Mouse (Mus musculus) heart, embryonic 14.5 days (tissue): ENCODE measurements around the gene Akap10. TPM values are rescaled to one million over a fixed set of nuclear protein-coding genes. Genes with fewer than 3 reads are reported as not detected.
A peak's percentile ranks its signal among the peaks of the same experiment; 100 is the strongest.

Experiments used
- ATAC-seq: fragments of 200-750 bp; cut with Nextera tagmentation; 2 replicates; pipeline ENCODE4 v1.8.0; 2017; ENCODE audit warnings: low read depth, moderate TSS enrichment; ENCODE audit not compliant: insufficient number of reproducible peaks, insufficient read depth, low FRiP score
- H3K27ac ChIP-seq, 2 experiments: fragments of 200-500 bp in 1 of 2; fragments of 300-500 bp in 1 of 2; sonication (generic) in 1 of 2; replicated peaks in 1 of 2; 2 replicates each; pipeline ENCODE4 v1.5.1; 2012 to 2014; ENCODE audit warnings: low read depth in 2 of 2, low read length in 2 of 2, control low read depth in 1 of 2, mild to moderate bottlenecking in 1 of 2, mixed read lengths in 1 of 2; ENCODE audit not compliant: control insufficient read depth in 1 of 2, insufficient read depth in 1 of 2
- H3K27me3 ChIP-seq: fragments of 300-500 bp; sonication (generic); 2 replicates; pipeline ENCODE4 v1.6.1; 2014; ENCODE audit warnings: mild to moderate bottlenecking, low read length, control low read depth; ENCODE audit not compliant: control insufficient read depth, insufficient read depth
- H3K36me3 ChIP-seq: fragments of 300-500 bp; sonication (generic); 2 replicates; pipeline ENCODE4 v1.6.1; 2014; ENCODE audit warnings: mild to moderate bottlenecking, control low read depth, low read length, mixed read lengths; ENCODE audit not compliant: control insufficient read depth, insufficient read depth
- H3K4me1 ChIP-seq, 2 experiments: fragments of 200-500 bp in 1 of 2; fragments of 300-500 bp in 1 of 2; sonication (generic) in 1 of 2; 2 replicates each; pipeline ENCODE4 v1.6.1; 2012 to 2014; ENCODE audit warnings: low read length in 2 of 2, control low read depth in 1 of 2, mixed read lengths in 1 of 2; ENCODE audit not compliant: control insufficient read depth in 2 of 2, insufficient read depth in 2 of 2
- H3K4me2 ChIP-seq: fragments of 300-500 bp; sonication (generic); 2 replicates; pipeline ENCODE4 v1.6.1; 2014; ENCODE audit warnings: mild to moderate bottlenecking, low read length
- H3K4me3 ChIP-seq, 2 experiments: fragments of 200-500 bp in 1 of 2; fragments of 300-500 bp in 1 of 2; sonication (generic) in 1 of 2; 2 replicates each; pipeline ENCODE4 v1.5.1; 2012 to 2014; ENCODE audit warnings: low read length in 2 of 2, mild to moderate bottlenecking in 2 of 2, control low read depth in 1 of 2, low read depth in 1 of 2, moderate library complexity in 1 of 2; ENCODE audit not compliant: control insufficient read depth in 1 of 2, insufficient read depth in 1 of 2
- H3K9ac ChIP-seq: fragments of 300-500 bp; sonication (generic); 2 replicates; pipeline ENCODE4 v1.6.1; 2014; ENCODE audit warnings: mild to moderate bottlenecking, low read length
- H3K9me3 ChIP-seq: fragments of 300-500 bp; sonication (generic); 2 replicates; pipeline ENCODE4 v1.6.1; 2016; ENCODE audit warnings: low read length, control low read depth; ENCODE audit not compliant: control insufficient read depth
- WGBS: fragments of 180-500 bp; shearing (Covaris S2); extraction: QIAGEN DNeasy Blood & Tissue Kit; methylation state at CpG from one replicate; pipeline ENCODE4 v1.1.7; 2014; 5-methylcytosine and 5-hydroxymethylcytosine counted together
- polyA plus RNA-seq: library from polyadenylated mRNA; unstranded; fragments of >200 nt; fragmentation: Nextera tagmentation; extraction: Ambion mirVana; gene quantifications from 2 replicates; pipeline ENCODE4 v1.2.1, GENCODE M21; 2014

The Akap10 gene
- polyA plus RNA-seq, 1 experiment from 2014 or later = 18.7 TPM

DNA sequence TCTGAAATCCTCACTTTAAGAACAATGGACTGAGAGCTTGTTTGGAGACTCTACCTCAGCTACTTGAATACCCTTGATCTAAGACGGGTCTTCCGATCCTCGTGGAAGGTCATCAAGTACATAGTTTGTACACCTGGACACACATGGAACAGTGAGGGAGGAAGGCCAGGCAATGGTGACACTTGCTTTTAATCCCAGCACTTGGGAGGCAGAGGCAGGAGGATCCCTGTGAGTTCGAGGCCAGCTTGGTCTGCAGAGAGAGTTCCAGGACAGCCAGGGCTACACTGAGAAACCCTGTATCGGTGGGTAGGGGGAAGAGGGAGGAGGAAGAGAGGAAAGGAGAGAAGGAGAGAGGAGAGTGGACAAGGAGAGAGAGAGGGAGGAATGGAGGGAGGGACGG is 25.9 kb upstream of the Akap10 start:
- peaks cover 23% of the 10 kb centered on the region for H3K27me3 ChIP-seq
- H3K9me3 ChIP-seq = no peaks in the 10 kb centered on the region
- no peak overlapping the region for H3K4me3 ChIP-seq
- H3K4me2 ChIP-seq = peak overlapping the region; percentile 100; the same call in 1 of the 2 replicates
- 76% methylated on average over 6 of the region's 6 CpGs for WGBS
- no peaks in the 10 kb centered on the region for H3K36me3 ChIP-seq
- H3K4me1 ChIP-seq = peaks cover 0 to 7% of the 10 kb centered on the region in 2 experiments; a peak in 2 of 4 replicates
- no peak overlapping the region for H3K27ac ChIP-seq
- no peak for ATAC-seq
- H3K9ac ChIP-seq = no peak overlapping the region

DNA sequence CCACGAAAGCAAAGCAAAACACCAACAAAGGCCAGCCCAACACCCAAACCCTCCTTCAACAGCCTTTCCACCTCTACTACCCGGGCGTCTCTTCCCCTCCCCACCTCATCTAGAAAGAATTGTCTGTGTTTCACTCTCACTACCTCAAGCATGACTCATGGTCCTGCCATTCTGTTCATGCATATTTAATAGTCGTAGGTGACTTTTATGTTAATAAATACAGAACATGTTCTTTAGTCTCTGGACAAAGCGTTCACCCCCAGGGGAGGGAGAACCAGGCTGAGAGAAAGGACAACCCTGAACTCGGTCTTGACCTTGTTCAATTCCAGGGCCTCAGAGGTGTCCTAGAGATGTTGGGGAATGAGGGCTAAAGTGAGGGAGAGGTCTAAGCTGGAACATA is 25.1 kb upstream of the Akap10 start:
- WGBS = 61% methylated on average over 6 of the region's 6 CpGs
- Histone ChIP-seq H3K4me3 (no peak overlapping the region), H3K9ac (no peak overlapping the region), H3K9me3 (no peaks in the 10 kb centered on the region), H3K36me3 (no peaks in the 10 kb centered on the region), H3K27ac (no peak overlapping the region), H3K4me2 (no peak overlapping the region), H3K4me1 (peaks cover 0 to 7% of the 10 kb centered on the region in 2 experiments; a peak in 2 of 4 replicates), H3K27me3 (peaks cover 23% of the 10 kb centered on the region)
- ATAC-seq = no peak

DNA sequence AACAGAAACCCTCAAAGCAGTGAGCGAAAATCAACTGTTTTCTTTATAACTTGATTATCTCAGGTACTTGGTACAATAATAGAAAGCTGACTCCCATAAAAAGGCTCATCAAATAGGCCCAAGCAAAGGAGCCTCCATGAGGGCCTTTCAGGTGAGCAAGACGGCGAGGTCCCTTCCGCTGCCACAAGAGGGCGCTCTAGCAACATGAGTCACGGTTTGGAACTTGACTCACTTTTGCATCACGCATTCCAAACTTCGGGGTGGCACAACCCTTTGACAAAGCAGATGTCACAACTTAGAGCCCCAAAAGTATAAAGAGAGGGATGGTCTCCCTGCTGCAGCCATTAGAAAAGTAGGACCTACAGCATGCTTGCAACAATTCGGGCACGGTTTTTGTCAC is 20.6 kb upstream of the Akap10 start:
- Histone ChIP-seq H3K4me2 (0 out of 2 replicates have a peak overlapping the region, but pooled peaks have one; percentile 4), H3K27me3 (no peaks in the 10 kb centered on the region), H3K4me1 (no peaks in the 10 kb centered on the region), H3K4me3 (no peak overlapping the region), H3K27ac (no peak overlapping the region), H3K36me3 (no peaks in the 10 kb centered on the region), H3K9me3 (no peaks in the 10 kb centered on the region), H3K9ac (no peak overlapping the region)
- 17% methylated on average over 10 of the region's 10 CpGs for WGBS
- ATAC-seq = no peak

DNA sequence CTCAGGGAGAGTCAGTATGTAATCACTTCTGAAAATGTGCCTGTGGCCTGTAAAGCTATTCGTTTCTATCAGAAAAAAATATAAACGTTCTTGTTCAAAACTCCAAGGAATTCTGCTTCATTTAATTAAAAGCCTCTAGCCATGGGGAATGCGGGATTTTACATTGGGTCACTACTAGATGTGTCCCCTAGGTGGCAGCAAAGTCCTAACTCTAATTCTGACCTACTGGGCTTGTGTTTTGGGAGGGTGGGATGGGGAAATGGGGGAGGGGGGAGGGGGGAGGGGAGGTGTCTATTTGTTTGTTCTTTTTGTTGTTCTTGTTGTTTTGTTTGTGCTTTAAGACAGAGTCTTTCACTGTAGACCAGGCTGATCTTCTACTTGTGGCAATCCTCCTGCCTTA is 19.3 kb upstream of the Akap10 start:
- Histone ChIP-seq H3K4me1 (no peaks in the 10 kb centered on the region), H3K27me3 (no peaks in the 10 kb centered on the region), H3K9me3 (no peaks in the 10 kb centered on the region), H3K27ac (no peak overlapping the region), H3K4me2 (no peak overlapping the region), H3K36me3 (no peaks in the 10 kb centered on the region), H3K4me3 (no peak overlapping the region), H3K9ac (no peak overlapping the region)
- 1% methylated on average over 3 of the region's 3 CpGs for WGBS
- no peak for ATAC-seq

DNA sequence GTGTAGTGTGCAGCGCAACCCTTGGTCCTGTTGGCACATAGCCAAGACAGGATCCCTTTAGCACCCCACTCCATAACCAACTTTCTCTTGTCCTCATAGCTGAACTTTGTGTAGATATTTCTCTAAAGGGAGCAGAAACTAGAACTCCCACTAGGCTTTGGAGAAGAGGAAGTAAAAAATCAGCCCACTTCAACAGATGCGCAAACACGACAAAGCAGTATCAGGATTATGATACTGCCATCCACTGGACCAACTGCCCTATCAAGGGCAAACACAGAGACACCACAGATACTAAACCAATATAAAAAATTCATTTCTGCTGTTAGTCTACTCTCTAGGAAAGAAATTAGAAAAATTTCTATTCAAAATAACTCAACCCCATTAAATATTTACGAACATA is 16.6 kb upstream of the Akap10 start:
- Histone ChIP-seq H3K9me3 (no peaks in the 10 kb centered on the region), H3K4me3 (no peak overlapping the region), H3K9ac (no peak overlapping the region), H3K4me2 (no peak overlapping the region), H3K4me1 (0 out of 4 replicates have a peak, but pooled peaks cover 0 to 4% of the 10 kb centered on the region in 2 experiments), H3K27me3 (no peaks in the 10 kb centered on the region), H3K27ac (no peak overlapping the region), H3K36me3 (no peaks in the 10 kb centered on the region)
- no peak for ATAC-seq
- WGBS = 89% methylated on average over 4 of the region's 4 CpGs

DNA sequence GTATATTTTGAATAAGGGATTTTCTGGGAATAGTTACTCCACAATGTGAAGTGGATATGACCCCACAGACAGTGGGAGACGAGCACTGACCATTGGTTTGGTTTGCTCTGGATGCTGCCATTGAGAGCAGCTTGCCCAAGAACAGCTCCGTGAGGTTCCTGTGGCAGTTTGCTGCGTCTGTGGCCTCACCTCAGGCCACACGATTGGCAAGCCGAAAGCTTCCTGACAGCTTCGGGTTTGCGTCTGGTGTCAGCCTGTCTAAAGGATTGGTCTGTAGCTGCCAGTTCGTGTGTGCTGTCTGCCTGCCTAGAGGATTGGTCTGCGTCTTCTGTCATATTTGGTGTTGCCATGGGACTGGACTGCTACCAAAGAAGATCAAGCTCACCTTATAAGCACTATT is 14.4 kb upstream of the Akap10 start:
- Histone ChIP-seq H3K4me2 (no peak overlapping the region), H3K9ac (no peak overlapping the region), H3K4me1 (0 out of 4 replicates have a peak, but pooled peaks cover 0 to 4% of the 10 kb centered on the region in 2 experiments), H3K36me3 (no peaks in the 10 kb centered on the region), H3K4me3 (no peak overlapping the region), H3K27ac (no peak overlapping the region), H3K27me3 (no peaks in the 10 kb centered on the region), H3K9me3 (no peaks in the 10 kb centered on the region)
- ATAC-seq = no peak
- WGBS = 69% methylated on average over 9 of the region's 9 CpGs

DNA sequence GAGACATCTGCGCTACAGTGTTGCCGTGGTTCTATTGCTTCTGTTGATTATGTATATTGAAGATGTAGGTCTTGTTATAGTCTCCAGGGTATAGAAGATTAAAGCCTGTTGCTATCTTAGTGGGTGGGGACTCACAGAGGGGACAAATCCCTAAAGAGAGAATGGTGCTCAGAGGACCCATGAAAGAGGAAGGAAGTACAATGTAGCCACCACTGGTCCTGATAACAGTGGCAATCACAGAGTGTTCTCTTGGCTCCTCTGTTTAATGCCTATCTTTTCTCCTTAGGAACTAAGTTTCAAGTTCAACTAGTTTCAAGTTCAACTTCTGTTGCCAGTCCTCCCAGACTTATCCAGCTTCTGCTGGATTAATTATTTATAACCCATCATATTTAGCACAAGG is 12.9 kb upstream of the Akap10 start:
- no peak overlapping the region for H3K27ac ChIP-seq
- no peak for ATAC-seq
- H3K4me2 ChIP-seq = no peak overlapping the region
- 0 out of 4 replicates have a peak, but pooled peaks cover 0 to 4% of the 10 kb centered on the region in 2 experiments for H3K4me1 ChIP-seq
- no peaks in the 10 kb centered on the region for H3K27me3 ChIP-seq
- no peaks in the 10 kb centered on the region for H3K9me3 ChIP-seq
- no peak overlapping the region for H3K9ac ChIP-seq
- 71% methylated on average over 2 of the region's 2 CpGs for WGBS
- H3K4me3 ChIP-seq = no peak overlapping the region
- no peaks in the 10 kb centered on the region for H3K36me3 ChIP-seq

DNA sequence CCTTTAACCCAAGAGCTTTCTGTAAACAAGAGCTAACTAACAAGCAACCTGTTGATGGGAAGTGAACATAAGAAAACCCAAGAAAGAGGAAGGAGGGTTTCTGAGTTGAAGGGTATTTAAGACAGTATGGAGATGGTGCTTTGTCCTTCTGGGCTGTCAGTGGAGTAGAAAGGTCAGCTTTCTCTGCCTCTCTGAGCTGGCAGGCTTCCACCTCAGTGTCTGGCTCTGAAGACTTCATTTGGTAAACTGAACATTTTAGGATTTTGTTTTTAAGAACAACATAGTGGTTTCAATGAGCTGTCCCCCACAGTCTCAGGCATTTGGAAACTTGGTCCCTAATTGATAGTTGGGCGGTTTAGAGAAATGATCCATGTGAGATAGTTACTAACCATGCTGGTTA is 7.7 kb upstream of the Akap10 start:
- H3K4me1 ChIP-seq = no peaks in the 10 kb centered on the region
- 88% methylated on average over 1 of the region's 1 CpGs for WGBS

More for the DNA sequence above, 7.7 kb upstream of the Akap10 start:
- H3K27ac ChIP-seq = no peak overlapping the region
- H3K4me3 ChIP-seq = no peak overlapping the region
- ATAC-seq = no peak
- no peak overlapping the region for H3K4me2 ChIP-seq
- no peaks in the 10 kb centered on the region for H3K27me3 ChIP-seq
- no peak overlapping the region for H3K9ac ChIP-seq
- no peaks in the 10 kb centered on the region for H3K36me3 ChIP-seq
- no peaks in the 10 kb centered on the region for H3K9me3 ChIP-seq
